Mouse (Mus musculus) testis, postnatal 14 days (tissue): ENCODE measurements around the gene Pnldc1.

Source experiments
- DNase-seq: peaks from one replicate; pipeline ENCODE4 v3.0.0; 2021; ENCODE audit warnings: low spot score

Pnldc1 gene

GRCm38 (mm10) chr17:12857395-12857794 is 52.6 kb downstream of the Pnldc1 start:
- no peak for DNase-seq

DNA sequence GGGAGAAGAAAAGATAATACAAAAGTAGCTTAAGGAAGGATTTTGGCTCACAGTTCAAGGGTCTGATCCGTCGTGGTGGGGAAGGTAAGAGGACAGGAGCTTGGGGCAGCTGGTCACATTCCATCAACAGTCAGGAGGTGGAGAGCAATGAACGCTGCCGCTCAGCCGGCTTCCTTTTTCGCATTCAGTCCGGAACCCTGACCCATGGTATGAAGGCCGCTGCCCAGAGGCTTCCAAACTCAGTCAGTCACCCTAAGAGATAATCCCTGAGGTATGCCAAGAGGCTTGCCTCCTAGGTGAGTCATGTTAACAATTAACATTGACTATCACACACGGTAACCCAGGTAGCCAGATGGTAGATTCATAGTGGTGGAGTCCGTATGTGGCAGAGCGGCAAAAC is 55.6 kb downstream of the Pnldc1 start:
- no peak for DNase-seq

DNA sequence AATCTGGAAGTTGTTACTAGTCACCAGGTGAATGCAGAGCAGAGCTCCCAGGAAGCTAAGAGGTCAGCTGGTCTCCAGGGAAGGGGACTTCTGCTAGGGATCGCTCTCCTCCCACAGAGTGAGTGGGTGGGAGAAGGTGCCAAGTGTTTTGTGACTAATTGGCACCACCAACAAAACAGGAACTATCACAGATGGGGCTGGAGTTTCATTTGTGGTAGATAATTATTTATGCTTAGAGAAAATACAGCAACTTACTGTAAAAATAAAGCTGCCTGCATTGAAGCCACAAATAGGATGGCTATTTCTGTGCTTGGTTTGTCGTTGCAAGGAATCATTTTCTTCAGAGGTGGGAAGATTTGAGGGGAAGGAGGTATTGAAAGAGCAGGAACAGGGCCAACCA is 56.2 kb downstream of the Pnldc1 start:
- DNase-seq, result no peak

DNA sequence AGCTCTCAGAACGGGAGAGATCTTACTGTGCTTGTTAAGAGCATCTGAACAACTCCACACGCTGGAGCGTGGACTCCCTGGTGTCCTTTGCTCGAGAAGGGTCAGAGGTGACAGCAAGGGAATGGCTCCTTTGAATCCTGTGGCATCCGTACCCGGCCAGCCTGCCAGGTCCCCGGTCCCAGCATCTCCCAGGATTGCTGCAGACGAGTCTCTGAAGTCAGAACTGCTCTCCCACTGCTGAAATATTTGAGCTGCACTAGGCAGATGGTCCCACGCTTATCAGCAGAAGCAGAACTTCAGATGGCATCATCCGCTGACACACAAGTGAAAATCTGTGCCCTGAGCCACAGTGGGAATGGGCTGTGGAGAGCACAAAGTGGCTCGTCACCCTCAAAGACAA is 58.3 kb downstream of the Pnldc1 start:
- DNase-seq, result no peak

- DNase-seq, result no peak
Observed at GRCm38 (mm10) chr17:12849778-12850382, 60.1 kb downstream of the Pnldc1 start.

DNA sequence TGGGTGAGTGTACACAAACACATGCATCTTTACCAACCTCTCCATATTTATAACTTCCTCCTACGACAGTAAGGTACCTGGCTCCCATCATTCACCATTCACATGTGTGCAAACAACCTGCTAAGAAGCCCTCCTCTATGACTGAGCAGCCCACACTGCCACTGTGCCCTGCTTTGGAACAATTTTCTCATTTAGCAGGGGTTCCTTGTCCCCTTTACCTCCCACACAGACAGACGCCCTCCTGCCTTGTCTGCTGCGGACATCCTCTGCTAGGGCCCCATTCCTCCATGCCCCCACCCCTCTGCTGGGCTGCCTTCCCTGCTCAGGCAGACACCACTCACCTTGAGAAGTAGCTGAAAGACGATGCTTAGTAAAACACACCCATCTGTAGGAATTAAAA is 62.3 kb downstream of the Pnldc1 start:
- DNase-seq, result no peak

- no peak for DNase-seq
Observed at GRCm38 (mm10) chr17:12846474-12846873, 63.6 kb downstream of the Pnldc1 start.

GRCm38 (mm10) chr17:12845862-12846261 is 64.2 kb downstream of the Pnldc1 start:
- no peak for DNase-seq

DNA sequence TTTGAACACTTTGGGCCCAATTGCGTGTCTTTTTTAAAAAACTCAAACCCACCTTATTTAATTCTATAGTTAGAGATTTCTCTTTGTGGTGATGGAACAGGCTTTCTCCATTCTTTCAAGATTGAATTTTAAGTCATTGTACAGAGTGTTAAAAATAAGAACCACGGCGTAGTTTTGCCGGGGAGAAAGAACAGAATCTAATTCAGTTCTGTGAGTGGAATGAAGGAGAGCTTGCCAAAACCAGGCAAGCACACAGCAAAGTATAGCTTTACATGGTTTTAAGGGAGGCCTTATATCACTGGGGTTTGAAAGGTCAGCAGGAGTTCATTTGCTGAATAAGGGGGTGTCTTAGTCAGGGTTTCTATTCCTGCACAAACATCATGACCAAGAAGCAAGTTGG is 65.5 kb downstream of the Pnldc1 start:
- no peak for DNase-seq

- no peak for DNase-seq
Observed at GRCm38 (mm10) chr17:12843826-12844225, 66.2 kb downstream of the Pnldc1 start.

DNA sequence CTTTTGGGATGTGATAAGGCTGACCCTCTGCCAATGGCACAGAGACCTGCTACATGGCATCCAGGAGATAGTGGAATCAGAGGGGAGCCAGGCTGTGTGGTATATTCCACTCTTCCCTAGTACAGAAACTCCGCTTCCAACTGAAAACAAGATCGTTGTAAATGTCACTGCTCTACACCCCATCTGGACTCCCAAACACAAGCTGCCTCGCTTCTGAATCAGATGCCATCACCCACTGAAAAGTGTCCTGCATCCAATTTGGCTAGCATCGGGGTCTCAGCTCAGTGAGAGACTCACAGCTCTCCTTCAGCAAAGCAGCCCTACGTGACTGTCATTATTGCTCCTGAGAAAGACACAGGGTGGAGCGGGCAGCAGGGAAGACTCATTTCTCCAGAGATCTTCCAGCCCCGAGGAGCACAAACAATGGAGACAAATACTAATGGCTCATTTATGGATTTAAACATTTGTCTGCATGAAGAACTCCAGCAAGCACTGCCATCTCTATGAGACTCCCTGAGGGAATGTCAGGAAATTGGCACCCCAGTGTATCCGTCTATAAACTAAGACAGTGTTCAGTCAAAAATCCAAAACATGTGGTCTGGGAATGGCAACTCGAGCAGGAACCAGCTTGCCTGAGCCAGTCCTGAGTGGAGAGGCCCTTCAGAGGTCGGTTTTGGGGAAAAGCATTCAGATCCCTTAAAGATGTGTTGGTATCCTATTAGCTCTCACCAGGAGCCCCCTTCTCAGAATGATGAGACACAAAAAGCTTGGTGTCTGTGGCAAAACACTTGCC is 70.4 kb downstream of the Pnldc1 start:
- DNase-seq, result no peak
